Mouse (Mus musculus): ENCODE results near the gene Maob.

Gene Maob

DNA sequence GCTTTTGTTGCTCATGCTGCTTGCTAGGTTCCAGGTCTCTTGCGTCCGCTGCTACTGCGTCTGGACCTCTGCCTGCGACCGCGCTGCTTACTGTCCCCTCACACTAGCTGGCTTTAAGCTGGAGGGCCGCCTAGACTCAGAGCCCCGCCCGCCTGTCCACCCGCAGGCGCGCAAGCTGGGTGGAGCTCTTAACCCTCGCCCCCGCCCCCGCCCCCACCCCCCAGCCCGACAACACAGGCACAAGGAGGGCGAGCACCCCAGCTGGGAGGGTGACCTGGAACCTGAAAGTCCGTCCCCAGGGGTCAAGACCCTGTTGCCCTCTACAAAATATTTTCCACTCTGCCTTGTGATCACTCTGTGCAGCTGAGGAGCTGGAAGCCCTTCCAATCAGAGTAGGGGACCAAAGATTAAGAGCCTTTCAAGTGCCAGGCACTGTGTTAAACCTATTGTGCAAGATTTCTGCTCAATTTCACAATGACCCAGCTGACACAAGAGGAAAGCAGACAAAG is at the start of gene Maob:
Gene Maob, minus strand, starts transcription at position 106 of the 509 bp plus-strand sequence.
- DNase-seq (ENCODE audit: low spot score): no peak

DNA sequence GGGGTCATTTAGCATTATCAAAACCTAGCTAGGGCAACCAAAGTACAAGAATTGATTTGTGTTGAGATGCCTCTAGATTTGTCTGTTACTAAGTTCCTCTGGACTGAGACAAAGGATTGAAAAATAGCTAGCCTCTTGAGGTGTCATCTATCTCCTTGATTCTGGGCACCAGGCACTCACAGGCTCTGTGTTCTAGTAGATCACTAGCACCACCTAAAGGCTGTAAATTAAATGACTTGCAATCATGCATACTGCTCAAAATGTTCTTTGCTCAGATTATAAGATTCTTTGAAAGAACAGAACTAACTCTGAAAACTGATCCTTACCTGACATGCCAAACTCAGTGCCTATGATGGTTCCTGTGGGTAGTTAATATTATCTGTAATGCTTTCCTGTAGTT is 43.1 kb upstream of the Maob start:
- DNase-seq (ENCODE audit: low spot score): no peak

DNA sequence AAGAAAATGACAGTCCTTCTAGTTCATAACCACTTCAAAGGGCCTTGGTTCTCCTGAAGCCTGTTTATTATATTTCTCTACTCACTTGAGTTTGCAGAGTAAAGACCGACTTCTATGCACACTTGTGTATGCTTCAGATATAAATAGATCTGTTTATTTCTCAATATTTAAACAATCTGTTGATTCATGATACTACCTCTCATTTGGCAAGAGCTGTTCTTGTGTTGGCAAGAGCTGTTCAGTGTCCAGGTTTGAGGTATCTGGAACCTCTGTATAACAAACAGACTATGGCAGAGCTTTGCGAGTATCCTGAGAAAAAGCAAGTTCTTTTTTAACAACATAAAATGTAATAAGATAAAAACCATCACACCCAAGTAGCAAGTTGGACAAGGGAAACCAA is 28.9 kb upstream of the Maob start:
- no peak for DNase-seq (ENCODE audit: low spot score)

DNA sequence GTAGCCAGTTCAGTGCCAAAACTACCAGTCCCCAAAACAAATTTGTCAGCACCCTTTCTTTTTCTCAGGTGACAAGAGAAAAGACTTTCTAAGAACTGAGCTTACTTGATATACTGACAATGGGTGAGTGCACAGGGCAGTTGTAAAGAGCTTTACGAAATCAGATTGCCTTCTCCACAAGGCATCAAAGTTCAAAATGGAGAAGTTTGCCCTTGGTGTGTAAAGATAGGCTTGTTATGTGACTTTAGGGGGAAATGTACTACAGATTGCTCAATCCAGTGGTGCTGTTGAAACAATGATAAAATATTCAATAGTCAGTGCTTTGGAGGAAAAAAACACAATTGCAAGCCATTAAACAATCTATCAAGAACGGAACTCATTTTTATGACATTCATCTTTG is 24.3 kb upstream of the Maob start:
- DNase-seq (ENCODE audit: low spot score): no peak

DNA sequence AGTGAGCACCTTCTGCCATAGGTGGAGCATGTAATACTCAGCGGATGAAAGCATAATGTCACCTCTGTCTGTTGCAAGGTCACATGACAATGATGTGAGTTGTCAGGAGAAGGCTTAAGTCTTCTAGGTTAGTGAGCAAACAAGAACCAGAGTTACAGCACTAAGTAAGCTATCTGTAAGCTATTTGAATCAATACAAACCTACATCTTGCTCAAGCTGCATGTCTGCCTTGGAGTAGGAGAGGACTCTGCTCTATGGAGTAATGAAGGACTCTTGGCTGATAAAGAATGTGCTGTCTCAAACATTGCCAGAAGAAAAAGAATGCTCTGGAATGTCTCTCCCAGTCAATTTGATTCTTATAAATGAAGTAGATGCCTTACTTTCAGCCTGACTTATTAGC is 20.1 kb upstream of the Maob start:
- no peak for DNase-seq (ENCODE audit: low spot score)

DNA sequence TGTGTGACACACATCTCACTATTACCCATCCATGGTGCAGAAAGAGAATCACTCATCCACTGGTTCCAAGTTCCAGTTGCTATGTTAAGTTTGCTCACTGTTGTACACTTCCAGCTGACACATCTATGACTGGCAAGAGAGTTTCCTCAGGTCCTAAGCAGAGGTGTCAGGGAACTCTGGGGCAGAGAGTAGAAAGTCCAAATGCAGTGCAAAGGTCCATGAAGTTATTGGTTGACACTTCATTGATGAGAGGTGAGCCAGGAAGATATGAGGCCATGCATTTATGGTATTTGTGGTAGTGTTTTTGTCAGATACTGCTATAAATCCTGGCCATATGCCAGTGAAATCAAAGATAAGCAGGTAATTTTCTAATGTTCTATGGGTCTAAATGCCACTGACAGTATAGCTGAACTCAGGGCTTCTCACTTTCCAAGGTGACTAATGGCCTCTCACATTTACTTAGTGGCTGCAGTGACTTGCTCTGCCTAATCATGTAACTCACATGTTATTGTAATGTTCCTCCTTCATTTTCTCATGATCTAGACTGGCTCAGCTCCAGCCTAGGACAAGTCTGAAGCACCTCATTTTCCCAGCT is 19.4 kb upstream of the Maob start:
- no peak for DNase-seq (ENCODE audit: low spot score)

DNA sequence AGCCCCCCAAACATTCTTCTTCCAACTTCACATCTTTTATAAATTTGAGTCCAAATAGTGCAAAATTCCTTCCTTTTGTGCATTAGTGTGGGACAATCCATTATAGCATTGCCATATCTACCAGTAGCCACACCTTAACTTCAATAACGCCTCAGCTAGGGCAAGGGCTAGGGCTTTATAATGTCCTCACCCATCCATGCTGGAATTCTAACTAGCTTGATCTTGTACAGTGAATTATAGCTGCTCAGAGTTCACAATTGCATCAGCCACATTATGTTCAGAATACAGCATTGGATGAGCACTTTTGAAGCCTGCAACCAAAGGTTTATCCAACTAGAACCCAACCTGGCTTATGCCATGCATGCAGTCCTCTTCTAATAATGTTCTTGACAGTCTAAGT is 8.9 kb upstream of the Maob start:
- DNase-seq (ENCODE audit: low spot score): no peak

DNA sequence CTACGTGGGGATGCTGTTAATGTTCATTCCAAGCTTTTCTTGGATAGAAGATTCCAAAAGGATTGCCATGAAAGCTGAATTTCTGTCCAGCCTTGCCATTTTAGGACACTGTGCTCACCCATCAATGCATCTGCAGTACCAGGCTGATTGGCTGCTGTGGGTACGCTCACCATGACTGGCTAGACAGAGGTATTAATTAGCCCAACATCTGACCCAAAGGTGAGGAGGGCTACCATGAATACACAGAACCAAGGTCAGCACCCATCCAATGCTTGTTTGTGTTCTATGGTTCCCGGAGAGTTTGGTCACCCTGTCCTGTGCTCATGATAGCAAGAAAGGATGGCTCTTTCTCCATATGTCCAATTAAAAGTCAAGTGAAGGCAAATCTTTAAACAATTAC is 1.2 kb downstream of the Maob start:
- no peak for DNase-seq (ENCODE audit: low spot score)

DNA sequence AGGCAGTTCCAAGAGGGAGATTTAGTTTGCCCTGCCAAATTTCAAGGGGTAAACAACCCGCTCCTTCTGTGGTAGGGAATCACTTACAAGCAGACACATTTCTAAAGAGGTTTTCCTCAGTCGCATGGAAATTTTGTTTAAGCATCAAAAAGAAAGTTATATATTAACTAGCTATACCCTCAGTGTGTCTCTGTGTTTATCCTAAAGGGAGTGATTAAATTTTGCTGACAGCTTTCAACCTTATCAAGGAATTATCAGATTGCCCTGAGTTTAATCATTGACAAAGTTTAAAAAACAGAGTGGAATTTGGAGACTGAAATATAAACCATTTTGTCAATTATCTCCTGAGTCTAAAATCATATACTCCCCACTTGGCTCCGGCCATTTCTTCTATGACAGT is 5.1 kb downstream of the Maob start:
- no peak for DNase-seq (ENCODE audit: low spot score)

DNA sequence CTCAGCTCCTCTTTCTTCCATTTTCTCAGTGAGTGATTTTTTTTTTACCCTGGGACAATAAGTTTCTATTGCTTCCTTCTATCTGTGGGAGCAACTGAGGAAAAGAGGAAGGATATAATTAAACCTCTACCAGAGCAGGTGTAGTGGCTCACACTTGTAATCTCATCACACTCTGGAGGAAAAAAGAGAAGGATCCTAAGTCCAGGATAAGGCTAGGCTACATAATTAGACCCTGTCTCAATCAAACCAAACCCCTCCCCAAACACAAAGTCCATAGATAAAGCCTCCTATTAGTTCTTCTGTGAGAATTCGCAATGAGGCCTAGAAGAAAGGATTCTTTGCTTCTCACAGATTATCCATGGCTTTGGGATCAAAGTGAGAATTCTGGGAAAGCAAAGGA is 49.7 kb downstream of the Maob start:
- DNase-seq (ENCODE audit: low spot score): no peak

DNA sequence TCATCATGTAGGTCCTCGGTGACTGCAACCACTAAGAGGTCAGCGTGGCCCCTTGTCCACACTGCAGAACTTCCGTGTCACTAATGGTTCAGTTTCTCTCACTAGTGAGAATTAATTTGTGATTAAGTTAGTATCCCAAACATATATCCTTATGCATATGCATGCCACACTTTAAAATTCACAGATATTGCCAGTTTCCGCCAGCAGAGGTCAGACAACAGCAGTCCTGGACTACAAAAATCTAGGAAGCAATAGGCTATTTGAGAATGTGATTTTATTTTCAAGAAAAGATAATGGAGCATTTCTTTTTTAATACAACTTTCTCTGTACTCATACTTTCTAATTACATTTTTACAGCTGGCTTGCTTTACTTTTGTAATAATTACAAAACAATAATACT is 51.0 kb downstream of the Maob start:
- DNase-seq (ENCODE audit: low spot score): no peak

DNA sequence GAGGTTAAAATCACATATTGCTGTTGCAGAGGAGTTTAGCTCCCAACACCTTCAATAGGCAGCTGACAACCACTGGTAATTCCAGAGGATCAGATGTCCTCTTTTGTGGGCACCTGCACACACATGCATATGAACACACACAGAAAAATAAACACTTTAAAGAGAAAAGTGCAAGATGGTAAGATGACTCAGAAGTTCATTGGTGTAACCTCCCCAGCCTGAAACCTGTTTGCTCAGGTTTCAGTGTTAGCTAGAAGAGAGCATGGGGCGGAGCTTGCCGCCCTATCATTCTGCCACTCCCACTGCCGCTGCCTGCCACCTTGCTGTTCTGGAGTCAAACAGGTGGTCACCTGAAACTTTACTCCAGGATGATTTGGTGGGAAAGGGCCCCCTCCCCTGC is 55.7 kb downstream of the Maob start:
- DNase-seq (ENCODE audit: low spot score): no peak

DNA sequence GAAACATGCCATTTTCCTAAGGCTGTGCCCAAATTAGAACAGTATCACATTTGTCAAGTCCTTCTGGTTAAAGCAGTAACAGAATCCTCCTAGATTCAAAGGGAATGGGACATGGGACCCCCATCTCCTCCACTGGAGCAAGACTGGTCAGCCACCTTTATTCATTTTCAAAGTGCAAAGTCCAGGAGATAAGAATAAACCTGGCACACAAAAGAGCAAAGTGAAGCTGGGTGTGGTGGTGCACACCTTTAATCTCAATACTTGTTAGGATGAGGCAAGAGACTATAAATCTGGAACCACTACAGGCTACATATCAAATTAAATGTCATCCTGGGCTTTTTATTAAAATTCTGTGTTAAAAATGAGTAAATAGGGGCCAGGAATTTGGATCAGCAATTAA is 62.4 kb downstream of the Maob start:
- no peak for DNase-seq (ENCODE audit: low spot score)

DNA sequence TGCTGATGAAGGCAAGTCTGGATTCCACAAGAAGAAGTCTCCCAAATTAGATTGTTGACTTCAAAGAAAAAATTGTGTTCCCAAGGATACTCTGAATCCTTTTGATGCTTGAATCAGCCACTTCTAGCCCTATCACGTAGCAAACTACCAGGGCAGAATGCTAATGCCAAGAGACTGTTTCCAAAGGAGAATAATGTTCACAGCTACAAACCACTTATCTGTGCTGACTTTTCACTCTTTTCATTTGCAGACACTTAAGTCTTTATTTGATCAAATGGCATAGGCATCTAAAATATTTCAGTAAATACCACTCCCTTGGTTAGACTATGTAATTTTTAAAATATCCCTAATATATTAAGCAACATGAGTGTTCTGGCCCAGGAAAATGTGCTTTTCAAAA is 68.2 kb downstream of the Maob start:
- DNase-seq (ENCODE audit: low spot score): no peak

DNA sequence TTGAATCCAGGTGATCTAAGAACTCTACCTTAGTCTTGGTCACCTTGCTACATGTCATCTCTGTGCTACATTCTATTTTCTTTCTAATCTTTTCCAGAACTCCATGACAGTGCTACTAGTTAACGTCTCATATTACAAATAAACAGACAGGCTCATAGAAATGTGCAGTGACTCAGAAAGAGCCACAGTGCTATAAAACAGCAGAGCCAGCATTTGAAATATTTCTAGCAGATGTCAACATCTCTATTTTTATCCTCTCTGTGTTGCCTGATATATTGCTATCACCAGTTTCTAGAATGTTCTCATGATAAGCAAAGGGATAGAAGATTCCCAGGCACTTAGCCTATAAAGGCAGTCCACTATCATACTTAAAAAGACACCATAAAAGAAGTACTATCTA is 103.1 kb downstream of the Maob start:
- no peak for DNase-seq (ENCODE audit: low spot score)

DNA sequence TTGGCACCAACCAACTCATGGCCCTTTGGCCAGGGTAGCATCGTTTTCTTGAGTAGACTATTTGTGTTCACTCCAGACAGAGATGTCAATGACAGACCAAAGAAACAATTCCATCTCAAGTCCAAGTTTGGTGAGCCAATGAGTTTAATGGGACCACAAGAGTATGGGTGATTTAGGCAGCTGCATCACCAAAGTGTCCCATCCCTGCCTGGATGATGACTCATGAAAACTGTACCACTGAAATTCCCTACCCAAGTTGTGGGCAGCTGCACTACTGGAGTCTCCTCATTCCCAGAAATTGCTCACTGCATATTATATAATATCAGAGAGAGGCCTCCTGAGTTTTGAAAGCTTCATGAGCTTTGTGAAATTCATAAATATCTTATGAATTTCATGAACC is 111.1 kb downstream of the Maob start:
- DNase-seq (ENCODE audit: low spot score): no peak

Measured in ovary, postnatal 10 days (tissue).